Mouse (Mus musculus) hindbrain, embryonic 11.5 days (tissue): ENCODE results near the gene Nedd9. TPM values are rescaled to one million over a fixed set of nuclear protein-coding genes. Genes with fewer than 3 reads are reported as not detected.
A peak's percentile ranks its signal among the peaks of the same experiment; 100 is the strongest.

ENCODE experiments used
- ATAC-seq: fragments of 200-750 bp; cut with Nextera tagmentation; 2 replicates; pipeline ENCODE4 v1.8.0; 2017; ENCODE audit warnings: mild to moderate bottlenecking, moderate TSS enrichment, moderate library complexity; ENCODE audit not compliant: low FRiP score
- DNase-seq: peaks from one replicate; pipeline ENCODE4 v3.0.0-alpha.2; 2015; ENCODE audit warnings: low spot score
- H3K27ac ChIP-seq: fragments of 300-500 bp; sonication (generic); 2 replicates; pipeline ENCODE4 v1.5.1; 2014; ENCODE audit warnings: mild to moderate bottlenecking, low read depth, low read length
- H3K27me3 ChIP-seq: fragments of 300-500 bp; sonication (generic); 2 replicates; pipeline ENCODE4 v1.6.1; 2014; ENCODE audit warnings: mild to moderate bottlenecking, low read length, moderate library complexity, mixed read lengths; ENCODE audit not compliant: control insufficient read depth, insufficient read depth
- H3K36me3 ChIP-seq: fragments of 300-500 bp; sonication (generic); 2 replicates; pipeline ENCODE4 v1.6.1; 2014; ENCODE audit warnings: mild to moderate bottlenecking, low read length, moderate library complexity, mixed read lengths; ENCODE audit not compliant: control insufficient read depth, insufficient read depth
- H3K4me1 ChIP-seq: fragments of 300-500 bp; sonication (generic); replicated peaks from 2 replicates; pipeline ENCODE4 v1.6.1; 2014; ENCODE audit warnings: low read length, mixed read lengths; ENCODE audit not compliant: control insufficient read depth, insufficient read depth
- H3K4me2 ChIP-seq: fragments of 300-500 bp; sonication (generic); replicated peaks from 2 replicates; pipeline ENCODE4 v1.6.1; 2014; ENCODE audit warnings: mild to moderate bottlenecking, low read depth, low read length
- H3K4me3 ChIP-seq: fragments of 300-500 bp; sonication (generic); 2 replicates; pipeline ENCODE4 v1.5.1; 2014; ENCODE audit warnings: low read depth, low read length
- H3K9ac ChIP-seq: fragments of 300-500 bp; sonication (generic); 2 replicates; pipeline ENCODE4 v1.6.1; 2014; ENCODE audit warnings: low read depth, low read length
- H3K9me3 ChIP-seq: fragments of 300-500 bp; sonication (generic); 2 replicates; pipeline ENCODE4 v1.6.1; 2016; ENCODE audit warnings: low read length; ENCODE audit not compliant: control insufficient read depth
- WGBS: fragments of 180-500 bp; shearing (Covaris S2); extraction: QIAGEN DNeasy Blood & Tissue Kit; methylation state at CpG from one replicate; pipeline ENCODE4 v1.1.7; 2014; 5-methylcytosine and 5-hydroxymethylcytosine counted together
- polyA plus RNA-seq: library from polyadenylated mRNA; unstranded; fragments of >200 nt; fragmentation: Nextera tagmentation; extraction: Ambion mirVana; gene quantifications from 2 replicates; pipeline ENCODE4 v1.2.1, GENCODE M21; 2014

The Nedd9 gene
- polyA plus RNA-seq, 1 experiment from 2014 or later = 22.6 TPM

GRCm38 (mm10) chr13:41420376-41420775, 66.8 kb downstream of the Nedd9 start:
- Histone ChIP-seq H3K9ac (no peak overlapping the region), H3K4me3 (no peak overlapping the region), H3K36me3 (no peaks in the 10 kb centered on the region), H3K27me3 (no peaks in the 10 kb centered on the region), H3K9me3 (no peaks in the 10 kb centered on the region), H3K4me2 (no peak overlapping the region), H3K27ac (no peak overlapping the region), H3K4me1 (no peaks in the 10 kb centered on the region)
- ATAC-seq = no peak
- no peak for DNase-seq
- WGBS = 84% methylated on average over 4 of the region's 4 CpGs

GRCm38 (mm10) chr13:41418198-41418869, 68.8 kb downstream of the Nedd9 start:
- Histone ChIP-seq H3K27me3 (no peaks in the 10 kb centered on the region), H3K27ac (no peak overlapping the region), H3K4me2 (no peak overlapping the region), H3K4me3 (no peak overlapping the region), H3K9ac (no peak overlapping the region), H3K36me3 (no peaks in the 10 kb centered on the region), H3K9me3 (no peaks in the 10 kb centered on the region), H3K4me1 (no peaks in the 10 kb centered on the region)
- ATAC-seq = no peak
- WGBS = 89% methylated on average over 13 of the region's 13 CpGs
- no peak for DNase-seq

- no peaks in the 10 kb centered on the region for H3K36me3 ChIP-seq
- H3K9ac ChIP-seq = no peak overlapping the region
- no peak overlapping the region for H3K4me2 ChIP-seq
- no peak overlapping the region for H3K27ac ChIP-seq
- DNase-seq = peak; percentile 16
- no peaks in the 10 kb centered on the region for H3K9me3 ChIP-seq
- ATAC-seq = peak; percentile 59; the same call in 1 of the 2 replicates
- no peaks in the 10 kb centered on the region for H3K4me1 ChIP-seq
- H3K27me3 ChIP-seq = no peaks in the 10 kb centered on the region
- no peak overlapping the region for H3K4me3 ChIP-seq
- 79% methylated on average over 11 of the region's 11 CpGs for WGBS
Measured at GRCm38 (mm10) chr13:41416065-41417016, 70.8 kb downstream of the Nedd9 start.

GRCm38 (mm10) chr13:41410191-41411074, 76.7 kb downstream of the Nedd9 start:
- no peaks in the 10 kb centered on the region for H3K27me3 ChIP-seq
- WGBS = 83% methylated on average over 13 of the region's 13 CpGs
- H3K4me1 ChIP-seq = no peaks in the 10 kb centered on the region
- H3K9me3 ChIP-seq = no peaks in the 10 kb centered on the region
- no peaks in the 10 kb centered on the region for H3K36me3 ChIP-seq
- no peak overlapping the region for H3K4me3 ChIP-seq
- no peak overlapping the region for H3K4me2 ChIP-seq
- no peak overlapping the region for H3K27ac ChIP-seq
- no peak overlapping the region for H3K9ac ChIP-seq
- DNase-seq (no peak), ATAC-seq (no peak)

GRCm38 (mm10) chr13:41409291-41409690, 77.9 kb downstream of the Nedd9 start:
- H3K9ac ChIP-seq = no peak overlapping the region
- H3K4me3 ChIP-seq = no peak overlapping the region
- H3K36me3 ChIP-seq = no peaks in the 10 kb centered on the region
- ATAC-seq = no peak
- H3K4me2 ChIP-seq = no peak overlapping the region
- H3K27me3 ChIP-seq = no peaks in the 10 kb centered on the region
- 89% methylated on average over 3 of the region's 3 CpGs for WGBS
- no peak overlapping the region for H3K27ac ChIP-seq
- H3K4me1 ChIP-seq = no peaks in the 10 kb centered on the region
- H3K9me3 ChIP-seq = no peaks in the 10 kb centered on the region
- no peak for DNase-seq

- Histone ChIP-seq H3K27me3 (no peaks in the 10 kb centered on the region), H3K9me3 (no peaks in the 10 kb centered on the region), H3K4me1 (no peaks in the 10 kb centered on the region), H3K27ac (no peak overlapping the region), H3K9ac (no peak overlapping the region), H3K36me3 (no peaks in the 10 kb centered on the region), H3K4me2 (no peak overlapping the region), H3K4me3 (no peak overlapping the region)
- DNase-seq = no peak
- ATAC-seq = no peak
- WGBS = 90% methylated on average over 10 of the region's 10 CpGs
Measured at GRCm38 (mm10) chr13:41408374-41408952, 78.7 kb downstream of the Nedd9 start.

- DNase-seq (no peak), ATAC-seq (no peak)
- Histone ChIP-seq H3K27ac (no peak overlapping the region), H3K36me3 (no peaks in the 10 kb centered on the region), H3K9me3 (no peaks in the 10 kb centered on the region), H3K9ac (no peak overlapping the region), H3K4me2 (no peak overlapping the region), H3K27me3 (no peaks in the 10 kb centered on the region), H3K4me3 (no peak overlapping the region), H3K4me1 (no peaks in the 10 kb centered on the region)
- WGBS = 94% methylated on average over 5 of the region's 5 CpGs
Measured at GRCm38 (mm10) chr13:41405009-41405408, 82.2 kb downstream of the Nedd9 start.

GRCm38 (mm10) chr13:41403838-41404237, 83.3 kb downstream of the Nedd9 start:
- no peaks in the 10 kb centered on the region for H3K9me3 ChIP-seq
- H3K9ac ChIP-seq = no peak overlapping the region
- no peaks in the 10 kb centered on the region for H3K36me3 ChIP-seq
- WGBS = 89% methylated on average over 6 of the region's 6 CpGs
- H3K27ac ChIP-seq = no peak overlapping the region
- H3K4me3 ChIP-seq = no peak overlapping the region
- H3K27me3 ChIP-seq = no peaks in the 10 kb centered on the region
- H3K4me1 ChIP-seq = no peaks in the 10 kb centered on the region
- H3K4me2 ChIP-seq = no peak overlapping the region
- no peak for DNase-seq
- no peak for ATAC-seq
